ENCODE assay signal across 7 mouse cellular contexts in genomic region chr11:3408131-3408996, GRCm38 (mm10). TPM values are rescaled to one million over a fixed set of nuclear protein-coding genes. Genes with fewer than 3 reads are reported as not detected.
DNase-seq lines count a peak whose midpoint lies in the region; ATAC-seq and TF ChIP-seq lines count a peak whose summit lies in the region.

No protein-coding gene starts in this region.

- DNase-seq in CH12.LX (ENCODE audit: extremely low read depth) (peak; percentile 47), NIH3T3 (ENCODE audit: low read depth) (peak; percentile 34)
- DNase-seq in lung, postnatal 10 days = peak; percentile 45
- DNase-seq in thymus, adult 18-20 months = peak; percentile 6 to 13
- no peak for DNase-seq in urinary bladder, postnatal 4 days (ENCODE audit: low spot score in 2 of 2)

- no peaks in the 10 kb centered on the region for H3K27me3 ChIP-seq in CH12.LX (replicated peaks)
- no peaks in the 10 kb centered on the region for H3K27me3 ChIP-seq in forebrain, embryonic 15.5 days
- H3K27me3 ChIP-seq in intestine, postnatal 0 days (replicated peaks; ENCODE audit: control insufficient read depth, insufficient read depth, low read length) = no peaks in the 10 kb centered on the region

- H3K4me1 ChIP-seq in CH12.LX (ENCODE audit: control insufficient read depth in 1 of 2, insufficient read depth in 2 of 2) = peaks cover 2 to 44% of the 10 kb centered on the region in 2 experiments; a peak in 2 of 4 replicates
- H3K4me1 ChIP-seq in forebrain, embryonic 15.5 days = peaks cover 17% of the 10 kb centered on the region
- H3K4me1 ChIP-seq in intestine, postnatal 0 days (replicated peaks; ENCODE audit: control insufficient read depth, insufficient read depth, low read length) = no peaks in the 10 kb centered on the region

- TF ChIP-seq POLR2A in CH12.LX (IDR thresholded peaks at IDR 0.05; ENCODE audit: low read depth, low read length) = no peak; the same call in 1 of the 2 replicates

- H3K9me3 ChIP-seq in CH12.LX (replicated peaks; ENCODE audit: low read length) = no peaks in the 10 kb centered on the region
- H3K9me3 ChIP-seq in forebrain, embryonic 15.5 days = no peaks in the 10 kb centered on the region
- H3K9me3 ChIP-seq in intestine, postnatal 0 days (ENCODE audit: control insufficient read depth) = no peaks in the 10 kb centered on the region

- H3K36me3 ChIP-seq in CH12.LX (replicated peaks in 1 of 2; ENCODE audit: control insufficient read depth in 1 of 2, insufficient read depth in 1 of 2, low read length in 1 of 2) = peaks cover 0 to 28% of the 10 kb centered on the region in 2 experiments
- H3K36me3 ChIP-seq in forebrain, embryonic 15.5 days = no peaks in the 10 kb centered on the region
- no peaks in the 10 kb centered on the region for H3K36me3 ChIP-seq in intestine, postnatal 0 days (ENCODE audit: control insufficient read depth, insufficient read depth)

- ATAC-seq in forebrain, embryonic 15.5 days (replicated peaks) = no peak; the same call in 1 of the 2 replicates
- no peak; the same call in 1 of the 2 replicates for ATAC-seq in intestine, postnatal 0 days

- H3K4me3 ChIP-seq in CH12.LX (replicated peaks in 1 of 3; ENCODE audit: low read depth in 2 of 3, low read length in 2 of 3, poor library complexity in 1 of 3) = peak overlapping the region; percentile 61 to 86 (median 75)
- H3K4me3 ChIP-seq in forebrain, embryonic 15.5 days = peak overlapping the region; percentile 51
- H3K4me3 ChIP-seq in intestine, postnatal 0 days (ENCODE audit: low read depth, low read length) = peak overlapping the region; percentile 80

- 7% methylated on average over 34 of the region's 34 CpGs for WGBS in forebrain, embryonic 15.5 days
- 1% methylated on average over 34 of the region's 34 CpGs for WGBS in intestine, postnatal 0 days

- H3K4me2 ChIP-seq in CH12.LX (ENCODE audit: insufficient read depth, low read depth, poor library complexity, severe bottlenecking) = peak overlapping the region; percentile 73
- peak overlapping the region; percentile 75 for H3K4me2 ChIP-seq in forebrain, embryonic 15.5 days (replicated peaks)
- peak overlapping the region; percentile 87 for H3K4me2 ChIP-seq in intestine, postnatal 0 days (replicated peaks; ENCODE audit: low read depth)

- H3K79me2 ChIP-seq in CH12.LX (replicated peaks; ENCODE audit: control insufficient read depth, extremely low read depth, insufficient read depth, poor library complexity, severe bottlenecking) = peaks cover 39% of the 10 kb centered on the region

- no peak overlapping the region for H3K27ac ChIP-seq in CH12.LX (ENCODE audit: insufficient read depth, low read depth)
- peak overlapping the region; percentile 7; the same call in 1 of the 2 replicates for H3K27ac ChIP-seq in forebrain, embryonic 15.5 days (replicated peaks)
- H3K27ac ChIP-seq in intestine, postnatal 0 days (ENCODE audit: low read depth, low read length) = peak overlapping the region; percentile 74

- peak; percentile 25; the same call in 1 of the 2 replicates for TF ChIP-seq EP300 in CH12.LX (IDR thresholded peaks at IDR 0.05; ENCODE audit: low read length)

- no peak for TF ChIP-seq RAD21 in CH12.LX (IDR thresholded peaks at IDR 0.05; ENCODE audit: low read depth, low read length)

- peak overlapping the region; percentile 94 for H3K9ac ChIP-seq in CH12.LX (ENCODE audit: insufficient read depth, low read depth)
- H3K9ac ChIP-seq in forebrain, embryonic 15.5 days (replicated peaks) = peak overlapping the region; percentile 69
- H3K9ac ChIP-seq in intestine, postnatal 0 days (ENCODE audit: low read depth, low read length) = peak overlapping the region; percentile 69

- dilution Hi-C loops in CH12.LX (cut with MboI; ENCODE audit: extremely low pct_ligation_motif_present, extremely low pct_unique_long_range_greater_than_20kb, low sequenced_read_pairs) = no loop called here

- TF ChIP-seq CTCF in CH12.LX (conservative IDR thresholded peaks at IDR 0.05 in 1 of 2, IDR thresholded peaks at IDR 0.05 in 1 of 2; ENCODE audit: low read depth in 2 of 2, low read length in 2 of 2) = no peak
- TF ChIP-seq CTCF in intestine, postnatal 0 days (IDR thresholded peaks at IDR 0.05; ENCODE audit: low read depth) = no peak

- in situ Hi-C loops in CH12.LX (cut with MboI; ENCODE audit: low pct_ligation_motif_present, low pct_unique_long_range_greater_than_20kb, low sequenced_read_pairs) = no loop called here

TF ChIP-seq in CH12.LX, 34 proteins besides CTCF, POLR2A, EP300 and RAD21:
- no peak for TF ChIP-seq MAFK (IDR thresholded peaks at IDR 0.05; ENCODE audit: insufficient replicate concordance, low read length)
- TF ChIP-seq MAX (IDR thresholded peaks at IDR 0.05; ENCODE audit: low read length) = 0 out of 2 replicates have a peak, but pooled peaks have one; percentile 57
- 0 out of 2 replicates have a peak, but pooled peaks have one; percentile 20 for TF ChIP-seq IRF4 (IDR thresholded peaks at IDR 0.05; ENCODE audit: low read depth, low read length)
- TF ChIP-seq UBTF (IDR thresholded peaks at IDR 0.05; ENCODE audit: low read depth, low read length) = no peak
- 0 out of 2 replicates have a peak, but pooled peaks have one; percentile 18 for TF ChIP-seq MYC (IDR thresholded peaks at IDR 0.05; ENCODE audit: low read depth, low read length)
- no peak for TF ChIP-seq NELFE (IDR thresholded peaks at IDR 0.05; ENCODE audit: low read depth, low read length)
- TF ChIP-seq BHLHE40 (IDR thresholded peaks at IDR 0.05; ENCODE audit: low read depth, low read length) = 0 out of 2 replicates have a peak, but pooled peaks have one; percentile 9
- no peak for TF ChIP-seq E2F4 (IDR thresholded peaks at IDR 0.05; ENCODE audit: insufficient replicate concordance, low read depth, low read length)
- no peak for TF ChIP-seq JUND (conservative IDR thresholded peaks at IDR 0.05; ENCODE audit: low read depth, low read length)
- TF ChIP-seq USF2 (conservative IDR thresholded peaks at IDR 0.05; ENCODE audit: low read depth, low read length) = no peak
- peak; percentile 41; the same call in 1 of the 2 replicates for TF ChIP-seq ETS1 (conservative IDR thresholded peaks at IDR 0.05; ENCODE audit: low read depth, low read length)
- no peak; the same call in 1 of the 2 replicates for TF ChIP-seq MEF2A (IDR thresholded peaks at IDR 0.05; ENCODE audit: borderline replicate concordance, low read depth, low read length)
- TF ChIP-seq TBP (conservative IDR thresholded peaks at IDR 0.05; ENCODE audit: low read depth, low read length) = no peak
- TF ChIP-seq SIN3A (IDR thresholded peaks at IDR 0.05; ENCODE audit: low read length) = peak; percentile 67
- no peak for TF ChIP-seq TCF12 (IDR thresholded peaks at IDR 0.05; ENCODE audit: low read depth, low read length)
- no peak for TF ChIP-seq ZKSCAN1 (IDR thresholded peaks at IDR 0.05; ENCODE audit: borderline replicate concordance, low read depth, low read length)
- no peak for TF ChIP-seq ZMIZ1 (IDR thresholded peaks at IDR 0.05; ENCODE audit: low read depth, low read length)
- peak; percentile 45 for TF ChIP-seq HCFC1 (IDR thresholded peaks at IDR 0.05; ENCODE audit: low read depth, low read length)
- no peak for TF ChIP-seq NRF1 (IDR thresholded peaks at IDR 0.05; ENCODE audit: low read depth, low read length)
- TF ChIP-seq SMC3 (IDR thresholded peaks at IDR 0.05; ENCODE audit: low read depth, low read length) = no peak
- TF ChIP-seq ZNF384 (IDR thresholded peaks at IDR 0.05; ENCODE audit: low read depth, low read length) = no peak
- TF ChIP-seq JUN (IDR thresholded peaks at IDR 0.05; ENCODE audit: insufficient read depth, low read depth, low read length) = no peak
- no peak for TF ChIP-seq USF1 (IDR thresholded peaks at IDR 0.05; ENCODE audit: low read depth, low read length)
- TF ChIP-seq GABPA (IDR thresholded peaks at IDR 0.05; ENCODE audit: insufficient replicate concordance, low read depth, low read length) = no peak
- peak; percentile 65 for TF ChIP-seq CHD2 (IDR thresholded peaks at IDR 0.05; ENCODE audit: low read length)
- TF ChIP-seq ELF1 (IDR thresholded peaks at IDR 0.05; ENCODE audit: low read depth, low read length) = peak; percentile 87
- no peak for TF ChIP-seq POLR2AphosphoS2 (IDR thresholded peaks at IDR 0.05; ENCODE audit: low read depth, low read length)
- 0 out of 2 replicates have a peak, but pooled peaks have one; percentile 65 for TF ChIP-seq KAT2A (IDR thresholded peaks at IDR 0.05; ENCODE audit: insufficient replicate concordance, low read length)
- no peak for TF ChIP-seq ZC3H11A (IDR thresholded peaks at IDR 0.05; ENCODE audit: low read depth, low read length)
- TF ChIP-seq MXI1 (IDR thresholded peaks at IDR 0.05; ENCODE audit: low read depth, low read length) = no peak; the same call in 1 of the 2 replicates
- no peak for TF ChIP-seq MAZ (IDR thresholded peaks at IDR 0.05; ENCODE audit: low read depth, low read length)
- peak; percentile 21; the same call in 1 of the 2 replicates for TF ChIP-seq RCOR1 (conservative IDR thresholded peaks at IDR 0.05; ENCODE audit: low read depth, low read length)
- no peak for TF ChIP-seq CHD1 (IDR thresholded peaks at IDR 0.05; ENCODE audit: low read depth, low read length)
- TF ChIP-seq PAX5 (IDR thresholded peaks at IDR 0.05; ENCODE audit: low read length) = no peak

RNA-seq across cellular contexts. Expression of gene Limk2, which starts 0.6 kb away (rescaled TPM):
- total RNA-seq in CH12.LX (2012; rRNA removed) = 49.7 and 64.0 TPM in 2 replicates
- total RNA-seq in CH12.LX (2014; rRNA removed) = 41.5 and 41.8 TPM in 2 replicates
- polyA plus RNA-seq in CH12.LX (2012; ENCODE audit: insufficient read length, low read depth) = 45.2 and 46.1 TPM in 2 replicates
- 98.1 and 103 TPM in 2 replicates for polyA plus RNA-seq in forebrain, embryonic 15.5 days (2015; fragmentation: Nextera tagmentation; extraction: Ambion mirVana)
- polyA plus RNA-seq in intestine, postnatal 0 days (2015; fragmentation: Nextera tagmentation; extraction: Ambion mirVana) = 68.4 and 82.1 TPM in 2 replicates

RNA-seq across cellular contexts. Expression of gene Rnf185, which starts 43.8 kb away (rescaled TPM):
- 15.6 and 15.7 TPM in 2 replicates for total RNA-seq in CH12.LX (2012; rRNA removed)
- 22.7 and 26.4 TPM in 2 replicates for total RNA-seq in CH12.LX (2014; rRNA removed)
- polyA plus RNA-seq in CH12.LX (2012; ENCODE audit: insufficient read length, low read depth) = 25.3 and 26.7 TPM in 2 replicates
- polyA plus RNA-seq in forebrain, embryonic 15.5 days (2015; fragmentation: Nextera tagmentation; extraction: Ambion mirVana) = 39.8 and 41.6 TPM in 2 replicates
- 31.1 and 32.0 TPM in 2 replicates for polyA plus RNA-seq in intestine, postnatal 0 days (2015; fragmentation: Nextera tagmentation; extraction: Ambion mirVana)

Comparison
In these comparisons a context has a peak if more than half of its experiments do, and no peak if none do; other contexts are left out.
1. DNase-seq: peak in CH12.LX (single experiment), NIH3T3 (single experiment), lung, postnatal 10 days (single experiment) and thymus, adult 18-20 months (2 of 2); none in urinary bladder, postnatal 4 days (0 of 2).
2. Peak in every context shown above with its lines, with median percentiles within 50 percentile points of each other: H3K4me2 ChIP-seq, H3K4me3 ChIP-seq and H3K9ac ChIP-seq.